Mouse (Mus musculus) kidney, embryonic 14.5 days (tissue): ENCODE data around the gene Acads. TPM values are rescaled to one million over a fixed set of nuclear protein-coding genes. Genes with fewer than 3 reads are reported as not detected.
"Not testable (repeated sequence)": the region's sequence is repeated elsewhere in the genome, so short reads cannot be mapped to it uniquely, and the experiment has no call there.

Source experiments
- ATAC-seq: fragments of 200-750 bp; cut with Nextera tagmentation; 2 replicates; pipeline ENCODE4 v1.8.0; 2017; ENCODE audit warnings: moderate number of reproducible peaks, mild to moderate bottlenecking, moderate TSS enrichment, moderate library complexity; ENCODE audit not compliant: low FRiP score, low TSS enrichment
- H3K27ac ChIP-seq: fragments of 300-500 bp; sonication (generic); 2 replicates; pipeline ENCODE4 v1.5.1; 2014; ENCODE audit warnings: low read depth, mild to moderate bottlenecking, low read length, moderate library complexity, mixed read lengths
- H3K27me3 ChIP-seq: fragments of 300-500 bp; sonication (generic); 2 replicates; pipeline ENCODE4 v1.6.1; 2014; ENCODE audit warnings: mild to moderate bottlenecking, low read length; ENCODE audit not compliant: control insufficient read depth, insufficient read depth
- H3K36me3 ChIP-seq: fragments of 300-500 bp; sonication (generic); 2 replicates; pipeline ENCODE4 v1.6.1; 2014; ENCODE audit warnings: low read length, mixed read lengths; ENCODE audit not compliant: control insufficient read depth, insufficient read depth
- H3K4me1 ChIP-seq: fragments of 300-500 bp; sonication (generic); 2 replicates; pipeline ENCODE4 v1.6.1; 2014; ENCODE audit warnings: low read length, mixed read lengths; ENCODE audit not compliant: control insufficient read depth, insufficient read depth
- H3K4me2 ChIP-seq: fragments of 300-500 bp; sonication (generic); replicated peaks from 2 replicates; pipeline ENCODE4 v1.6.1; 2014; ENCODE audit warnings: low read depth, mild to moderate bottlenecking, low read length
- H3K4me3 ChIP-seq: fragments of 300-500 bp; sonication (generic); 2 replicates; pipeline ENCODE4 v1.5.1; 2014; ENCODE audit warnings: mild to moderate bottlenecking, low read length
- H3K9ac ChIP-seq: fragments of 300-500 bp; sonication (generic); 2 replicates; pipeline ENCODE4 v1.6.1; 2014; ENCODE audit warnings: low read depth, mild to moderate bottlenecking, low read length, moderate library complexity
- H3K9me3 ChIP-seq: fragments of 300-500 bp; sonication (generic); 2 replicates; pipeline ENCODE4 v1.6.1; 2016; ENCODE audit warnings: low read length; ENCODE audit not compliant: control insufficient read depth
- WGBS: fragments of 180-500 bp; shearing (Covaris S2); extraction: QIAGEN DNeasy Blood & Tissue Kit; methylation state at CpG from one replicate; pipeline ENCODE4 v1.1.7; 2014; 5-methylcytosine and 5-hydroxymethylcytosine counted together
- polyA plus RNA-seq: library from polyadenylated mRNA; unstranded; fragments of >200 nt; fragmentation: Nextera tagmentation; extraction: Ambion mirVana; gene quantifications from 2 replicates; pipeline ENCODE4 v1.2.1, GENCODE M21; 2014

The Acads gene
- polyA plus RNA-seq, 1 experiment from 2014 or later = 54.2 TPM

- Histone ChIP-seq H3K9me3 (no peaks in the 10 kb centered on the region; the same call in 1 of the 2 replicates), H3K27ac (peak overlapping the region; percentile 67; the same call in 1 of the 2 replicates), H3K9ac (peak overlapping the region; percentile 18; the same call in 1 of the 2 replicates), H3K36me3 (peaks cover 44% of the 10 kb centered on the region), H3K27me3 (no peaks in the 10 kb centered on the region), H3K4me3 (no peak overlapping the region), H3K4me1 (peaks cover 53% of the 10 kb centered on the region), H3K4me2 (no peak overlapping the region; the same call in 1 of the 2 replicates)
- WGBS = 25% methylated on average over 8 of the region's 8 CpGs
- ATAC-seq = no peak
These were observed 33.2 kb upstream of the Acads start for GRCm38 (mm10) chr5:115152132-115152956.

- Histone ChIP-seq H3K27ac (peak overlapping the region; percentile 67; the same call in 1 of the 2 replicates), H3K4me1 (peaks cover 49% of the 10 kb centered on the region)
- ATAC-seq = peak; percentile 78
These were observed 32.3 kb upstream of the Acads start for GRCm38 (mm10) chr5:115151457-115151856.

DNA sequence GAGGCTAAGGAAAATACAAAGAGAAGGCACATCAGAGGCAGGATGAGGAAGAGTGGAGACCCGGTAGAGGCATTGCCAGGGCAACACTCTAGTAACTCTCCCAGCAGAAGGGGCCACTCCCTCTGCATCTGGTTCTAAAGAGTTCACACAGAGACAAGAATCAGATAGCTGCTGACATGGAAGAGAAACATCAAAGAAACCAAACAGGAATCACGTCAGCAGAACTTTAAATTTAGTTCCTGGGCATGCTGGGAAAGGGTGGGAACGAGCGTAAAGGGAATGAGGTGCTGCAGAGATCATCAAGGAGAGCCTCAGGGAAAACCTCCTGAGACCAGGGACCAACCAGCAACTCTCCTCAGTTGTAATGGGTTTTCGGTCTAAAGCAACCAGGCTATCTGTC is 31.8 kb upstream of the Acads start:
- Histone ChIP-seq H3K9ac (no peak overlapping the region), H3K4me3 (no peak overlapping the region), H3K4me1 (peaks cover 44% of the 10 kb centered on the region), H3K27ac (peak overlapping the region; percentile 67; the same call in 1 of the 2 replicates), H3K36me3 (peaks cover 57% of the 10 kb centered on the region), H3K4me2 (no peak overlapping the region; the same call in 1 of the 2 replicates), H3K27me3 (no peaks in the 10 kb centered on the region), H3K9me3 (no peaks in the 10 kb centered on the region; the same call in 1 of the 2 replicates)
- ATAC-seq = no peak
- WGBS = 43% methylated on average over 5 of the region's 5 CpGs

More at GRCm38 (mm10) chr5:115151457-115151856, 32.3 kb upstream of the Acads start:
- Histone ChIP-seq H3K27me3 (no peaks in the 10 kb centered on the region), H3K4me3 (no peak overlapping the region), H3K9ac (no peak overlapping the region), H3K36me3 (peaks cover 53% of the 10 kb centered on the region), H3K4me2 (peak overlapping the region; percentile 19; the same call in 1 of the 2 replicates), H3K9me3 (no peaks in the 10 kb centered on the region; the same call in 1 of the 2 replicates)
- 42% methylated on average over 13 of the region's 13 CpGs for WGBS

- Histone ChIP-seq H3K4me2 (no peak overlapping the region), H3K36me3 (peaks cover 67% of the 10 kb centered on the region), H3K27ac (no peak overlapping the region), H3K27me3 (no peaks in the 10 kb centered on the region), H3K4me3 (no peak overlapping the region), H3K9me3 (no peaks in the 10 kb centered on the region; the same call in 1 of the 2 replicates), H3K4me1 (peaks cover 33% of the 10 kb centered on the region), H3K9ac (no peak overlapping the region)
- no peak for ATAC-seq
- 94% methylated on average over 14 of the region's 14 CpGs for WGBS
These were observed 30.7 kb upstream of the Acads start for GRCm38 (mm10) chr5:115149675-115150459.

DNA sequence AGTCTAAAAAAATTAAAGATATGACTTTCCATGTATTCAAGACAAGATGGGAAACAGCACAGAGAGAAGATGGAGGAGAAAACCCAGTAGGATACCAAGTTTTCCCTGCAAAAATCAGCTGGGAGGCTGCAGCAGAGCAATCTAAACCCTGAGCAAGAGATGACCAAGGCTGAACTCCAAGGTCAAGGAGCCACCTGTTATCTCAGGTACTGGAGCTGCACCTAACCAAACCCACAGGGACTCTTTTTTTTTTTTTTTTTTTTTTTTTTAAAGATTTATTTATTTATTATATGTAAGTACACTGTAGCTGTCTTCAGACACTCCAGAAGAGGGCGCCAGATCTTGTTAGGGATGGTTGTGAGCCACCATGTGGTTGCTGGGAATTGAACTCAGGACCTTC is 29.7 kb upstream of the Acads start:
- not testable (repeated sequence) for H3K27me3 ChIP-seq, H3K4me3 ChIP-seq, ATAC-seq, H3K27ac ChIP-seq, H3K9ac ChIP-seq, H3K4me2 ChIP-seq, H3K9me3 ChIP-seq
- Histone ChIP-seq H3K4me1 (peaks cover 24% of the 10 kb centered on the region), H3K36me3 (peaks cover 76% of the 10 kb centered on the region)
- no CpG with 5 or more reads among the region's 1 CpGs for WGBS

- no peak overlapping the region for H3K27ac ChIP-seq
- H3K4me2 ChIP-seq = no peak overlapping the region
- H3K9ac ChIP-seq = no peak overlapping the region
- peaks cover 20% of the 10 kb centered on the region for H3K4me1 ChIP-seq
- H3K9me3 ChIP-seq = no peaks in the 10 kb centered on the region; the same call in 1 of the 2 replicates
- no peak overlapping the region for H3K4me3 ChIP-seq
- WGBS = 88% methylated on average over 8 of the region's 8 CpGs
- no peak for ATAC-seq
- no peaks in the 10 kb centered on the region for H3K27me3 ChIP-seq
- H3K36me3 ChIP-seq = peaks cover 76% of the 10 kb centered on the region
These were observed 29.2 kb upstream of the Acads start for GRCm38 (mm10) chr5:115148378-115148777.

GRCm38 (mm10) chr5:115147388-115147787 is 28.2 kb upstream of the Acads start:
- Histone ChIP-seq H3K36me3 (peaks cover 74% of the 10 kb centered on the region), H3K9ac (no peak overlapping the region), H3K27ac (no peak overlapping the region), H3K9me3 (no peaks in the 10 kb centered on the region; the same call in 1 of the 2 replicates), H3K27me3 (no peaks in the 10 kb centered on the region), H3K4me1 (peaks cover 10% of the 10 kb centered on the region), H3K4me2 (no peak overlapping the region), H3K4me3 (no peak overlapping the region)
- ATAC-seq = no peak
- 62% methylated on average over 3 of the region's 3 CpGs for WGBS

DNA sequence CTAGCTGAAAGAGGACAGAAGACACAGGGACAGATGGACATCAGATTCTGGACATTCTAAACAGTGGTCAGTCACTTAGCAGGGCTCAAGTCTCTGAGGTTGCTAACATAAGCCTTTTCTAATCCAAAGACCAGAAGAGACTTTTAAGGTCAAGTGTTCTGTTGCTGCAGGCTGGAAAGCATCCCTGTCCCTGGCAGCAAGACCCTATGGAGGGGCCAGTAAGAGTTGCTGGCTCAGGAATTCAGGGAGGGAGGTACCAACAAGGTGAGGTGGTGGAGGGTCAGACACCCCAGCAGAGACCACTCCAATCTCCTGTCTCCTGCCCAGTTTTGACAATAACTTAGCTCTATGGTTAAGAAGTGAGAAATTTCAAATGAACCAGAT is 27.6 kb upstream of the Acads start:
- Histone ChIP-seq H3K9me3 (no peaks in the 10 kb centered on the region; the same call in 1 of the 2 replicates), H3K27ac (no peak overlapping the region), H3K4me3 (no peak overlapping the region), H3K36me3 (peaks cover 74% of the 10 kb centered on the region), H3K4me1 (peaks cover 4% of the 10 kb centered on the region; the same call in 1 of the 2 replicates), H3K9ac (no peak overlapping the region), H3K4me2 (no peak overlapping the region), H3K27me3 (no peaks in the 10 kb centered on the region)
- ATAC-seq = no peak
